Mouse (Mus musculus): ENCODE measurements around the gene Cd82.

DNA sequence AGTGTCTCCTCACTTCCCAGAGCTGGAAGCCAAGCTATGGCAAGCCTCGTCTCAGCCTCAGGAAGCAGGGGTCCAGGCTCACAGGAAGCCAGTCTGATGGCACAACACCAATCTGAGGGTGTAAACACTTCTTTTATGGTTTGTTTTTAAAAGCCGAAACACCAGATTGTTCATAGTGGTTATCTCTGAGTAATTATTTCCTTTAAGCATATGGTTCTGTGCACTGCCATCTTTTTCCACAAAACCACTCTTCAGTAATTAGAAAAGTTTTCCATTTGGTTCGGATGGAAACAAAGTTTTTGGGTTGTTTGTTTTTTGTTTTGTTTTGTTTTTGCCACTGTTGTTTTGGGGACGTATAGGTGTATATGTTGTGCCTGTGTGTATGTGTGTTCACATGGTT is 9.9 kb downstream of the Cd82 start:
- TF ChIP-seq GATA1 (IDR thresholded peaks at IDR 0.05; ENCODE audit: low read length) (no peak), TAL1 (IDR thresholded peaks at IDR 0.05; ENCODE audit: low read length) (no peak)
